Mouse (Mus musculus): ENCODE data around the gene Casr. TPM values are rescaled to one million over a fixed set of nuclear protein-coding genes. Genes with fewer than 3 reads are reported as not detected.

Casr gene
- not detected in 2 replicates for total RNA-seq (2014; fragmentation: Nextera tagmentation)
- total RNA-seq (2017) = not detected in 2 replicates

DNA sequence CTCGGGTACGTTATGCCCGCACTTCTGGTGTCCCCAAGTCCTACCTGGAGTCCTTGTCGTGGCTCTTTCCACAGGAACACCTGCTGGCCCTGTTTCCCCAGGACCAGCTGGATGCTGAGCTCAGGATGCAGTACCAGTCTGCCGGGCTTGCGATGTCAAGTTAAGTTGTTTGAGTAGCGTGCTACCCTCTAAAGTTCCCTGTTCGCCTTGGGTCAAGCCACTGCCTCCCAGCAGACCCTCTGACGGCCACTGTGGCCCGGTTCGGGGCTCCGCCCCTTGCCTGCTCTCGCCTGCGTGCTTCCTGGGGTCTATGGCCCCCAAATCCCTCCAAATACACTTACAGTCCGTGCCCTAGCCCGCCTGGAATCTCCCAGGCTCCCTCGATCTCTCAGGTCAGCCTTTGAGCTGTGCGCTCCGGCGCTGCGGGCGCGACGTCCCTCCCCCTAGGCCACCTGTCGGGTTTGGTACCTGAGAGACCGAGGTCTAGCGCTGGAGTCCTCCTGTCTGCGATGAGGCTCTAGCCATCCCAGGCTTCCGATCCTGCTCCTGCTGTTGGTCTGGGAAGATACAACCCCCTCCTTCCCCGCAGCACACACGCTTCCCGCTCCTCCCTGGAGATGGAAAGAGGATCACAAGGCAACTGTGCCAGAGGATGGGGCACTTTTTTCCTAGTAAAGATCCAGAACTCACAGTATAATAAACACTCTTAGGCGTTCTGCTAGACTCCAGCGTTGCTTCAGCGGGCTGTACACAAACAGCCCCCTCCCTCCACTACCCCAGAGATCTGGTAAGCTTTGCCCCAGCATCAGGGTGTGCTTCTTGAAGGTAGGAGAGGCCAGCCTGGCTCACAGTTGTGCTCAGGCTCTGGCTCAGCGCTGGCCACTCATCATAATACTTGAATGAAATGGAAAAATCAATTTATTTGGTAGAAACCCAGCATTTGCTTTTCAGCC is at the start of gene Casr:
Gene Casr (minus strand): TSS at position 756 of the 953 bp plus-strand sequence.
- ATAC-seq (replicated peaks; ENCODE audit: poor library complexity, severe bottlenecking) = no peak; the same call in 1 of the 2 replicates

GRCm38 (mm10) chr16:36602632-36603031 is 40.7 kb upstream of the Casr start:
- no peak for ATAC-seq (replicated peaks; ENCODE audit: poor library complexity, severe bottlenecking)

GRCm38 (mm10) chr16:36598265-36598664 is 36.3 kb upstream of the Casr start:
- ATAC-seq (replicated peaks; ENCODE audit: poor library complexity, severe bottlenecking) = peak; percentile 90

DNA sequence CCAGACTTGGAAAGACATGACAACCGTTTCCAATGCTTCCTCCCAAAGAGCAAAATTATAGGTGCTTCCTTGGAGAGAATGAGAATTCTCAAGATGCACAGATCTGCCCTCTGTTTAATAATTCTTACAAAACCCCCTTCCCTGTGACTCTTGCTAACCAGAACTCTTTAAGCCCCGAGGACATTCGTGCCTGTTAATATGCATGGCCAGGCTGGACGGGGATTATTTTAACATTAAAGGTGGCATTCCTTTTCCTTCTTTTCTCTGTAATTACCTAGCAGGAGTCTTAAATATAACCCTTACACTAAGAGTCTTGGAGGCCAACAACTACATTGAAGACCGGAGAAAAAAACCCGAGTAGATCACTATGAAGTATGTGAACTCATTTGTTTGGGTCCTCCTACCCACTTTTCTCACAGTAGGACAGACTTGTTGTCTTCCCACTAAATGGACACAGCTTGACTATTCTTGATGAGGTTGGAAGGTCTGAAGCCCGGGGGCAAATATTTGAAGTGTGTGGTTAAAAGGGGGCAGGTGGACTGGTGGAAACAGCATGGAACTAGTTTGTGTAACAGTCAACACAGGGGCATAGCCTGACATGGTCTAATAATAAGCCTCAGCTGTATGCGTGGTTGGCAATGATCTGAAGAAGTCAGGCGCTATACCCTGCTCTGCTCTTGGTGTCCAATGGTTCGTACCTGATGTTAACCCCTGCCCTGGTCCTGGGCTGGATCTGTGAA is 34.9 kb upstream of the Casr start:
- no peak for ATAC-seq (replicated peaks; ENCODE audit: poor library complexity, severe bottlenecking)

GRCm38 (mm10) chr16:36589898-36590297 is 28.0 kb upstream of the Casr start:
- ATAC-seq (replicated peaks; ENCODE audit: poor library complexity, severe bottlenecking) = peak; percentile 86

DNA sequence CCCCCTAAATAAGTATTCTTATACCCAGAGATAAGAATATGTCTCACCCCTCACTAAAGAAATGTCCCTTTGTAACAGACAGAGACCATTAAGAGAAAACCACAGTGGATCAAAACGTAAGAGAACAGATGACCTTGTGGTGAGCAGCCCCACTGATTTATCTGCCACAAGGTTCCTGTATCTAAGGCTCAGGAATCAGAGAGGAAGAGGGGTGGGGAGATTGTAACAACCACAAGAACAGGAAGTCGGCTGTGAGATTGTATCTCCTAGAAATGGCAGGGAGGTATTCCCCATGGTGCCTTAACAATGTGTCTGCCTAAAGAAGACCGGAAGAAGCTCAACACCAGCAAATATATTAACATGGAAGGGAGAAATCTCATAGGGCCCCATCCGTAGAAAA is 26.0 kb upstream of the Casr start:
- peak; percentile 96 for ATAC-seq (replicated peaks; ENCODE audit: poor library complexity, severe bottlenecking)

- ATAC-seq (replicated peaks; ENCODE audit: poor library complexity, severe bottlenecking) = no peak
Measured at GRCm38 (mm10) chr16:36582073-36582472, 20.1 kb upstream of the Casr start.

DNA sequence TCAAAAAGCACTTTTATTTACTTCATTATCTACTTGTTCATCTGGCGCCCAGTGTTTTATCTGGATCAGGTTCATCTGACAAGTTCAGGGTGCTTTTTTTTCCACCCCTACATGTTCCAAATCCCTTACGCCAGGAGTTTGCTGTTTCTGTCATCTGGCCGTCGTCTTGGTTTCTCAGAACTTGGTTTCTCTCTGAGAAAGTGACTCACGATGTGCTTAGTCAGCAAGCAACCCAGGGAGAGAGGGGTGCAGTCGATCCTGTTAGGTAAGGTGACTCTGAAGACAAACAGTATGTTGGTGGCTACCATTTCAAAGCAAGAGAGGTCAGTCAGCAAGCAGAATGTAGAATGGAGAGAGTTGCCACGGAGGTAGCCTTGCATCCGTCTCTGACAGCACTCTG is 10.0 kb upstream of the Casr start:
- no peak for ATAC-seq (replicated peaks; ENCODE audit: poor library complexity, severe bottlenecking)

GRCm38 (mm10) chr16:36559573-36559972 is 2.4 kb downstream of the Casr start:
- ATAC-seq (replicated peaks; ENCODE audit: poor library complexity, severe bottlenecking) = no peak

GRCm38 (mm10) chr16:36555672-36556165 is 6.2 kb downstream of the Casr start:
- ATAC-seq (replicated peaks; ENCODE audit: poor library complexity, severe bottlenecking) = no peak

DNA sequence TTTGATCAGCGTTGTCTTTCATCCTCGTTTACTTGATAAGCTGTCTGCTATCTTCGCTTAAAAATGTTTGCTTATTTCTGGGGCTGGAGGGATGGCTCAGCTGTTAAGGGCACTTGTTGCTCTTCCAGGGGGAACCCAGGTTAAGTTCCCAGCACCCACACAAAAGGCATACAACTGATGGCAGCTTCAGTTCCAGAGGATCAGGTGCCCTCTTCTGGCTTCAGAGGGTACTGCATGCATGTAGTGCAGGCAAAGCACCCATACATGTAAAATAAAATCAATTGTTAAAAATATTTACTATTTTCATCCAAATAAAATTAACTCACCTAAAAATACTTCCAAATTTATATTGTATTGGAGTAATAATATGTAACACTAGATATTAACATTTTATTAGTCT is 8.3 kb downstream of the Casr start:
- no peak for ATAC-seq (replicated peaks; ENCODE audit: poor library complexity, severe bottlenecking)

DNA sequence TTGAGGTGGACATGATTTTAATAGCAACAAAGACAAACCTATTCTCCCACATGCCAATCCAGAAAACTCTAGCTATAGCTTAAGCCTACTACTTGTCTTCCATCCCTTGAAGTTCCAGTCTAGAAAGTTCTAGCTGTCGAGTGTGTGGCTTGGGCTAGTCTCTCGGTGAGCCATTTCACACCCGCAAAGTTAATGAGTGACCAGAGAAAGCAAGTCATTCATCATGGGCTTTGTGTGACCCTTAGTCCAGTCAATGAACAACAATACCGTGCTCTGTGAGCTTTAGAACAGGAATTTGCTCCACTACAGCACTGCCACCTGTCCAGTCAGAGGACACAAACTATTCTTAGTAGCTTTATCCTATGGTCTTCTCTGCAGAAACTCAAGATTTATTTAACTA is 16.6 kb downstream of the Casr start:
- ATAC-seq (replicated peaks; ENCODE audit: poor library complexity, severe bottlenecking) = no peak

GRCm38 (mm10) chr16:36543091-36543490 is 18.9 kb downstream of the Casr start:
- no peak for ATAC-seq (replicated peaks; ENCODE audit: poor library complexity, severe bottlenecking)

DNA sequence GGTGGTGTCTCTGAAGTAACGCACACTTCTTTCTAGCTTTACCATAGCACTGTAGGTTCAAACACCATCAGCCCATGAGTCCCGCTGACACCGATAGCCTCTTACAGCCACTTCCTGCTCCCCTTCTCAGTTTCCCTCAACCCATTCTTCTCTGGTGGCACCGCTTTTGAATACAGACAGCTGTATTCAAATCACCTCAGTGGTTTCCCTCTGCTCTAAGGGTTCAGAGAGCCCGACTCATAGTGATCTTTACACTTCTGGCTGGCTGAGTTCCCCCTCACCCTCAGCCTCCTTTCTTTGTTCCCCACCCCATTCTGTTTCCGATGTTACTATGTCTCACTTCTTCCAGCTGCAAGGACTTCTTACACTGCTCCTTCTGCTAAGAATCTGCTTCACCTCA is 21.1 kb downstream of the Casr start:
- ATAC-seq (replicated peaks; ENCODE audit: poor library complexity, severe bottlenecking) = no peak

- ATAC-seq (replicated peaks; ENCODE audit: poor library complexity, severe bottlenecking) = no peak
Measured at GRCm38 (mm10) chr16:36532981-36533687, 28.8 kb downstream of the Casr start.

- no peak for ATAC-seq (replicated peaks; ENCODE audit: poor library complexity, severe bottlenecking)
Measured at GRCm38 (mm10) chr16:36532046-36532445, 29.9 kb downstream of the Casr start.

- peak; percentile 61 for ATAC-seq (replicated peaks; ENCODE audit: poor library complexity, severe bottlenecking)
Measured at GRCm38 (mm10) chr16:36531630-36532029, 30.3 kb downstream of the Casr start.

DNA sequence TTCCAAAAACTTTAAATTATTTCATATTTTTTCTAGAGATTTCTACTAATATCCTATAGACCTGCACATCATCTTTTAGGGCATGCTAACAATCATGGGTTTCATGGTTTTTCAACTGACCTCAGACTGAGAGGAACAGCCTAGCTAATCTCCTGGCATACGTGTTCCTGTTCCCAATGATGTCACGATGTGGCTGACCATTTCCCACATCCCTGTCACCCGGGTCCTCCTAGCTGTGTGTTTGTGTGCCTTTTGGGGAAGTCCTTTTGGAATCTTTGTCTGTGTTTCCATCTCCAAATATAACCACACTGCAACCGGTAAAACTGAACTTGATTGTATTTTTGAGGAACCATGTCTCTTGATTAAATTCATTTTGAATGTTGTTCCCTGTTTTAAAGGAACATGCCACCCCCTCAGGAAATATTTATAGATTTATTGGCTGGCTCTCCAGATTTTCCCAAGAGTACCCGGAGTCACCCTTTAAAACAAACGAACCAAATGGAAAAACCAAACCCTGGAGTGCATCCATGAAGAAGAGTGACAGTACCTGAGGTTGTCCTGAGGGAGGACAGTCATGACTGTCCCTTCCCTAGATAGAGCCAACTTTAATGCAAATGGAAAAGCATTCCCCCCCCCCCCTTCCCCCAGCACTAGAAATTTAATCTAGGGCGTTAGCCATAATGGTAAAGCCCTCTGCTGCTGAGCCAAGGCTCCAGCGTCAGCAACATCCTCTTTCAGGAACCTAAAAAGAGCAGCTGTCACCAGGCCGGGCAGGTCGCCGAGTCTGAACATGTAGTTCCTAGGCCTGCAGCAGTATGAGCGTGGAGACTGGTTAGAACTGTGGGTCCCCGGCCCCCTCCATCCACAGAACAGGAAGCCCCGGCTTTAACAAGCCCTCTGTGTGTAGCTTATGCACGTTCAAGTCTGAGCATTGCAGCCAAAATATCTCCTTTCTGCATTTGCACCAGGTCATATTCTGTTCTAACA is 31.1 kb downstream of the Casr start:
- ATAC-seq (replicated peaks; ENCODE audit: poor library complexity, severe bottlenecking) = peak; percentile 73

GRCm38 (mm10) chr16:36528822-36529221 is 33.1 kb downstream of the Casr start:
- ATAC-seq (replicated peaks; ENCODE audit: poor library complexity, severe bottlenecking) = no peak
